Mouse (Mus musculus): Measurements from ENCODE around the gene Naa40.

- TF ChIP-seq POLR2A (IDR thresholded peaks at IDR 0.05; ENCODE audit: borderline replicate concordance, insufficient read depth, low read length) (no peak), CTCF (IDR thresholded peaks at IDR 0.05; ENCODE audit: borderline replicate concordance, insufficient read depth, low read depth, low read length) (no peak)
These were observed 35.8 kb upstream of the Naa40 start for GRCm38 (mm10) chr19:7276796-7277195.
